Mouse (Mus musculus): ENCODE results near the gene Gfap.

- TF ChIP-seq FLI1 (IDR thresholded peaks at IDR 0.05; ENCODE audit: low read length) (no peak), GATA1 (IDR thresholded peaks at IDR 0.05; ENCODE audit: borderline replicate concordance, low read length) (no peak)
These were observed 6.0 kb downstream of the Gfap start for GRCm38 (mm10) chr11:102894716-102895115.
